Mouse (Mus musculus) intestine, embryonic 16.5 days (tissue): ENCODE data around the gene Gm21586. TPM values are rescaled to one million over a fixed set of nuclear protein-coding genes. Genes with fewer than 3 reads are reported as not detected.
"Not testable (repeated sequence)": the region's sequence is repeated elsewhere in the genome, so short reads cannot be mapped to it uniquely, and the experiment has no call there.

Source experiments
- ATAC-seq: fragments of 200-750 bp; cut with Nextera tagmentation; 2 replicates; pipeline ENCODE4 v1.8.0; 2017; ENCODE audit warnings: moderate TSS enrichment, moderate library complexity
- H3K27ac ChIP-seq: fragments of 300-500 bp; sonication (generic); 2 replicates; pipeline ENCODE4 v1.5.1; 2014; ENCODE audit warnings: mild to moderate bottlenecking, low read length
- H3K27me3 ChIP-seq: fragments of 300-500 bp; sonication (generic); replicated peaks from 2 replicates; pipeline ENCODE4 v1.6.1; 2014; ENCODE audit warnings: low read length, control low read depth, mixed read lengths; ENCODE audit not compliant: control insufficient read depth, insufficient read depth
- H3K36me3 ChIP-seq: fragments of 300-500 bp; sonication (generic); 2 replicates; pipeline ENCODE4 v1.6.1; 2014; ENCODE audit warnings: low read length, control low read depth; ENCODE audit not compliant: control insufficient read depth, insufficient read depth
- H3K4me1 ChIP-seq: fragments of 300-500 bp; sonication (generic); 2 replicates; pipeline ENCODE4 v1.6.1; 2014; ENCODE audit warnings: low read length, control low read depth, mixed read lengths; ENCODE audit not compliant: control insufficient read depth, insufficient read depth
- H3K4me2 ChIP-seq: fragments of 300-500 bp; sonication (generic); 2 replicates; pipeline ENCODE4 v1.6.1; 2014; ENCODE audit warnings: low read depth, low read length, control low read depth
- H3K4me3 ChIP-seq: fragments of 300-500 bp; sonication (generic); 2 replicates; pipeline ENCODE4 v1.5.1; 2014; ENCODE audit warnings: mild to moderate bottlenecking, low read length
- H3K9ac ChIP-seq: fragments of 300-500 bp; sonication (generic); 2 replicates; pipeline ENCODE4 v1.6.1; 2014; ENCODE audit warnings: low read depth, low read length
- H3K9me3 ChIP-seq: fragments of 300-500 bp; sonication (generic); 2 replicates; pipeline ENCODE4 v1.6.1; 2016; ENCODE audit warnings: low read length, control low read depth; ENCODE audit not compliant: control insufficient read depth
- WGBS: fragments of 180-500 bp; shearing (Covaris S2); extraction: QIAGEN DNeasy Blood & Tissue Kit; methylation state at CpG from one replicate; pipeline ENCODE4 v1.1.7; 2014; 5-methylcytosine and 5-hydroxymethylcytosine counted together
- polyA plus RNA-seq: library from polyadenylated mRNA; unstranded; fragments of >200 nt; fragmentation: Nextera tagmentation; extraction: Ambion mirVana; gene quantifications from 2 replicates; pipeline ENCODE4 v1.2.1, GENCODE M21; 2015

Gene Gm21586
- polyA plus RNA-seq, result not detected in 2 replicates

- H3K27me3 ChIP-seq, H3K36me3 ChIP-seq, H3K9me3 ChIP-seq, H3K4me2 ChIP-seq, H3K4me3 ChIP-seq, H3K27ac ChIP-seq, H3K9ac ChIP-seq, ATAC-seq, H3K4me1 ChIP-seq: not testable (repeated sequence)
- WGBS, result no CpG with 5 or more reads among the region's 18 CpGs
Observed at GRCm38 (mm10) chr4:42439078-42439477, at the start of gene Gm21586. Gm21586 (plus strand) TSS chr4:42439378.

GRCm38 (mm10) chr4:42466452-42466851 is 27.3 kb downstream of the Gm21586 start, which contains the start of gene Gm2163:
Gm2163 (plus strand) TSS chr4:42466752.
- not testable (repeated sequence) for H3K4me1 ChIP-seq, ATAC-seq, H3K36me3 ChIP-seq, H3K9me3 ChIP-seq, H3K4me2 ChIP-seq, H3K4me3 ChIP-seq, H3K9ac ChIP-seq, H3K27me3 ChIP-seq, H3K27ac ChIP-seq
- no CpG with 5 or more reads among the region's 5 CpGs for WGBS

Other genes starting within 250 kb of the Gm21586 start
- gene Gm10600, start 198.7 kb upstream of the Gm21586 start, polyA plus RNA-seq, result not detected in 2 replicates
- gene Ccl21b, start 183.6 kb upstream of the Gm21586 start, polyA plus RNA-seq, result not detected in 2 replicates
- gene Gm21953, start 145.1 kb upstream of the Gm21586 start, polyA plus RNA-seq, result not detected in 2 replicates
- gene Fam205a3, start 121.0 kb upstream of the Gm21586 start, polyA plus RNA-seq, result not detected in 2 replicates
- gene Gm2163, start 27.4 kb downstream of the Gm21586 start, polyA plus RNA-seq, result not detected in 2 replicates
- gene Fam205a2, start 88.8 kb downstream of the Gm21586 start, polyA plus RNA-seq, result not detected in 2 replicates
- not detected in 2 replicates for gene Gm10591, start 172.8 kb downstream of the Gm21586 start, polyA plus RNA-seq
- 1.3 TPM in 1 of 2 replicates, not detected in the other for gene Gm2564, start 190.3 kb downstream of the Gm21586 start, polyA plus RNA-seq
- not detected in 2 replicates for gene Ccl27b, start 215.9 kb downstream of the Gm21586 start, polyA plus RNA-seq
- gene Il11ra2, start 222.5 kb downstream of the Gm21586 start, polyA plus RNA-seq, result not detected in 2 replicates